Mouse (Mus musculus) telencephalon, adult 2 months (tissue): ENCODE data around the gene Fam19a3.
"Not testable (repeated sequence)": the region's sequence is repeated elsewhere in the genome, so short reads cannot be mapped to it uniquely, and the experiment has no call there.

Source experiments
- DNase-seq: peaks from one replicate; pipeline ENCODE4 v3.0.0-alpha.2; 2011; ENCODE audit warnings: low read depth, low spot score

Gene Fam19a3

GRCm38 (mm10) chr3:104781471-104781903 is at the start of gene Fam19a3:
Gene Fam19a3, minus strand, starts transcription at chr3:104781840.
- no peak for DNase-seq

GRCm38 (mm10) chr3:104822413-104822812 is 40.8 kb upstream of the Fam19a3 start:
- DNase-seq: no peak

GRCm38 (mm10) chr3:104820426-104820825 is 38.8 kb upstream of the Fam19a3 start:
- DNase-seq: no peak

- DNase-seq: no peak
Measured at GRCm38 (mm10) chr3:104818749-104819134, 37.1 kb upstream of the Fam19a3 start.

GRCm38 (mm10) chr3:104817991-104818748 is 36.5 kb upstream of the Fam19a3 start, which contains the start of gene Mov10:
Gene Mov10, minus strand, starts transcription at chr3:104818563.
- no peak for DNase-seq

GRCm38 (mm10) chr3:104817481-104817990 is 35.9 kb upstream of the Fam19a3 start:
- no peak for DNase-seq

GRCm38 (mm10) chr3:104816130-104816529 is 34.5 kb upstream of the Fam19a3 start:
- no peak for DNase-seq

GRCm38 (mm10) chr3:104815346-104815745 is 33.7 kb upstream of the Fam19a3 start:
- DNase-seq: no peak

- DNase-seq: no peak
Measured at GRCm38 (mm10) chr3:104814746-104815145, 33.1 kb upstream of the Fam19a3 start.

- DNase-seq: not testable (repeated sequence)
Measured at GRCm38 (mm10) chr3:104813227-104813626, 31.6 kb upstream of the Fam19a3 start.

GRCm38 (mm10) chr3:104812254-104812653 is 30.6 kb upstream of the Fam19a3 start:
- DNase-seq: no peak

- DNase-seq: no peak
Measured at GRCm38 (mm10) chr3:104811752-104812151, 30.1 kb upstream of the Fam19a3 start.

- no peak for DNase-seq
Measured at GRCm38 (mm10) chr3:104805539-104805938, 23.9 kb upstream of the Fam19a3 start.

- no peak for DNase-seq
Measured at GRCm38 (mm10) chr3:104804312-104804711, 22.7 kb upstream of the Fam19a3 start.

- no peak for DNase-seq
Measured at GRCm38 (mm10) chr3:104801481-104801880, 19.8 kb upstream of the Fam19a3 start.

- no peak for DNase-seq
Measured at GRCm38 (mm10) chr3:104800681-104801080, 19.0 kb upstream of the Fam19a3 start.

GRCm38 (mm10) chr3:104796430-104797082 is 14.9 kb upstream of the Fam19a3 start:
- DNase-seq: no peak

- no peak for DNase-seq
Measured at GRCm38 (mm10) chr3:104795661-104796340, 14.2 kb upstream of the Fam19a3 start.

GRCm38 (mm10) chr3:104794953-104795470 is 13.4 kb upstream of the Fam19a3 start:
- no peak for DNase-seq

GRCm38 (mm10) chr3:104793871-104794828 is 12.5 kb upstream of the Fam19a3 start:
- DNase-seq: no peak
